22 mouse cellular contexts compared by ENCODE assay signal in the genomic region with DNA sequence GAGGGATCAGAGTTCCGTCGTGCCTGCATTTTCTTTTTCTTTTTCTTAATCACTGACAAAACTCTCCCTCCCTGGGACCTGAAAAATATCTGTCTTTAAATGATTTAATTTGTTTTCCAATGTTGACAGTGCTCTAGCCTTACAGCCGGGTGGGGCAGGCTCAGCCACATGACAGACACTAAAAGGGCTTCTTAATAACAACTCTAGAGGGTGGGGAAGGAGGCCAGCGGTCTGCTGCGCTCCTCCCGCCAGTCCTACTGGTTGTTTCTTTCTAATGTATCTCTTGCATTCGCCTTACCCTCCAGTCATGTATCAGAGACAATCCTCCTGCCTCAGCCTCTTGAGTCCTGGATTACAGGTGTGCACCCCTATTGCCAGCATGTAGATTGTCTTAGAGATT. TPM values are rescaled to one million over a fixed set of nuclear protein-coding genes. Genes with fewer than 3 reads are reported as not detected.
A peak's percentile ranks its signal among the peaks of the same experiment; 100 is the strongest.
DNase-seq lines count a peak whose midpoint lies in the region; ATAC-seq and TF ChIP-seq lines count a peak whose summit lies in the region.
"Had no signal": no experiment of that assay in that cellular context is flagged by ENCODE, and none has a peak within 500 bp of the region (broad histone marks: within the 10 kb centered on the region; RNA-seq: fewer than 3 reads in every experiment).

No protein-coding gene starts in this region.

- H3K4me3 ChIP-seq in forebrain, embryonic 11.5 days (ENCODE audit: low read depth, low read length), result no peak overlapping the region
- no peak overlapping the region for H3K4me3 ChIP-seq in forebrain, embryonic 13.5 days
- H3K4me3 ChIP-seq in heart, embryonic 12.5 days, result no peak overlapping the region
- no peak overlapping the region for H3K4me3 ChIP-seq in intestine, embryonic 15.5 days (replicated peaks)
- no peak overlapping the region for H3K4me3 ChIP-seq in intestine, embryonic 16.5 days (ENCODE audit: low read length)
- H3K4me3 ChIP-seq in liver, embryonic 11.5 days (ENCODE audit: low read depth, low read length), result no peak overlapping the region
- no peak overlapping the region for H3K4me3 ChIP-seq in liver, postnatal 0 days (ENCODE audit: low read depth, low read length)

- no peaks in the 10 kb centered on the region for H3K4me1 ChIP-seq in forebrain, embryonic 11.5 days (replicated peaks; ENCODE audit: control insufficient read depth, insufficient read depth, low read length)
- H3K4me1 ChIP-seq in forebrain, embryonic 13.5 days, result no peaks in the 10 kb centered on the region
- no peaks in the 10 kb centered on the region for H3K4me1 ChIP-seq in heart, embryonic 12.5 days (replicated peaks)
- H3K4me1 ChIP-seq in intestine, embryonic 15.5 days (replicated peaks), result 0 out of 2 replicates have a peak, but pooled peaks cover 3% of the 10 kb centered on the region
- no peaks in the 10 kb centered on the region for H3K4me1 ChIP-seq in intestine, embryonic 16.5 days (ENCODE audit: control insufficient read depth, insufficient read depth, low read length)
- H3K4me1 ChIP-seq in liver, embryonic 11.5 days (replicated peaks; ENCODE audit: control insufficient read depth, insufficient read depth, low read length), result no peaks in the 10 kb centered on the region
- H3K4me1 ChIP-seq in liver, postnatal 0 days (ENCODE audit: insufficient read depth), result no peaks in the 10 kb centered on the region

- DNase-seq in forebrain, embryonic 11.5 days (ENCODE audit: low spot score), result peak; percentile 14
- DNase-seq in heart, adult 11 months, result peak; percentile 81
- peak; percentile 24 for DNase-seq in liver, embryonic 11.5 days (ENCODE audit: low spot score)
- DNase-seq in liver, postnatal 0 days, result no peak
- DNase-seq: adrenal gland, adult 2 months; adrenal gland, adult 8-10 months; adrenal gland, postnatal 10 days; adrenal gland, postnatal 14 days; adrenal gland, postnatal 25 days; adrenal gland, postnatal 36 days; B cell, adult 2 months; cerebellum, adult 11 months; cerebellum, adult 11-12 months had no signal

- no peaks in the 10 kb centered on the region for H3K9me3 ChIP-seq in forebrain, embryonic 11.5 days (ENCODE audit: control insufficient read depth, low read length)
- no peaks in the 10 kb centered on the region for H3K9me3 ChIP-seq in forebrain, embryonic 13.5 days (replicated peaks)
- peaks cover 3% of the 10 kb centered on the region; the same call in 1 of the 2 replicates for H3K9me3 ChIP-seq in heart, embryonic 12.5 days (replicated peaks)
- H3K9me3 ChIP-seq in intestine, embryonic 15.5 days, result no peaks in the 10 kb centered on the region
- H3K9me3 ChIP-seq in intestine, embryonic 16.5 days (ENCODE audit: control insufficient read depth, low read length), result no peaks in the 10 kb centered on the region
- no peaks in the 10 kb centered on the region for H3K9me3 ChIP-seq in liver, embryonic 11.5 days (ENCODE audit: control insufficient read depth, low read length)
- H3K9me3 ChIP-seq in liver, postnatal 0 days (ENCODE audit: low read length), result no peaks in the 10 kb centered on the region
- H3K9me3 ChIP-seq: G1E had no signal

- WGBS in forebrain, embryonic 11.5 days, result 94% methylated on average over 7 of the region's 7 CpGs
- WGBS in forebrain, embryonic 13.5 days, result 94% methylated on average over 7 of the region's 7 CpGs
- 89% methylated on average over 7 of the region's 7 CpGs for WGBS in heart, embryonic 12.5 days
- 81% methylated on average over 7 of the region's 7 CpGs for WGBS in intestine, embryonic 15.5 days
- 82% methylated on average over 7 of the region's 7 CpGs for whole genome bisulfite sequencing in intestine, embryonic 16.5 days
- 85% methylated on average over 7 of the region's 7 CpGs for WGBS in liver, embryonic 11.5 days
- WGBS in liver, postnatal 0 days (ENCODE audit: insufficient replicate concordance), result 90% methylated on average over 7 of the region's 7 CpGs

- no peak for TF ChIP-seq CTCF in liver, postnatal 0 days (IDR thresholded peaks at IDR 0.05; ENCODE audit: low read depth)

- H3K4me2 ChIP-seq in forebrain, embryonic 11.5 days (ENCODE audit: low read depth, low read length, severe bottlenecking), result no peak overlapping the region
- H3K4me2 ChIP-seq in forebrain, embryonic 13.5 days, result no peak overlapping the region
- H3K4me2 ChIP-seq in heart, embryonic 12.5 days, result no peak overlapping the region
- H3K4me2 ChIP-seq in intestine, embryonic 15.5 days (replicated peaks), result no peak overlapping the region
- H3K4me2 ChIP-seq in intestine, embryonic 16.5 days (ENCODE audit: low read depth, low read length), result no peak overlapping the region
- H3K4me2 ChIP-seq in liver, embryonic 11.5 days, result no peak overlapping the region
- H3K4me2 ChIP-seq in liver, postnatal 0 days (ENCODE audit: low read depth, low read length), result no peak overlapping the region

- H3K9ac ChIP-seq in forebrain, embryonic 11.5 days (ENCODE audit: low read length), result no peak overlapping the region
- no peak overlapping the region for H3K9ac ChIP-seq in forebrain, embryonic 13.5 days
- H3K9ac ChIP-seq in heart, embryonic 12.5 days, result no peak overlapping the region
- no peak overlapping the region for H3K9ac ChIP-seq in intestine, embryonic 15.5 days
- no peak overlapping the region for H3K9ac ChIP-seq in intestine, embryonic 16.5 days (ENCODE audit: low read depth, low read length)
- H3K9ac ChIP-seq in liver, embryonic 11.5 days (ENCODE audit: low read depth, low read length), result no peak overlapping the region
- H3K9ac ChIP-seq in liver, postnatal 0 days (replicated peaks), result no peak overlapping the region

- no peak for TF ChIP-seq EP300 in liver, postnatal 0 days (IDR thresholded peaks at IDR 0.05; ENCODE audit: low read depth)

- ATAC-seq in forebrain, embryonic 11.5 days (replicated peaks; ENCODE audit: low FRiP score), result no peak
- no peak for ATAC-seq in forebrain, embryonic 13.5 days
- ATAC-seq in heart, embryonic 12.5 days (ENCODE audit: insufficient number of reproducible peaks, low FRiP score), result no peak
- peak; percentile 51; the same call in 1 of the 2 replicates for ATAC-seq in intestine, embryonic 15.5 days
- ATAC-seq in intestine, embryonic 16.5 days, result no peak
- ATAC-seq in liver, embryonic 11.5 days (replicated peaks; ENCODE audit: low FRiP score), result no peak
- ATAC-seq in liver, postnatal 0 days, result no peak
- ATAC-seq: activated CD4-positive, CD25-positive, alpha-beta regulatory T cell, adult 4 months; CD4-positive, CD25-positive, alpha-beta regulatory T cell, adult 4 months; Patski had no signal

- H3K27me3 ChIP-seq in forebrain, embryonic 11.5 days (ENCODE audit: control insufficient read depth, insufficient read depth, low read length), result no peaks in the 10 kb centered on the region
- no peaks in the 10 kb centered on the region for H3K27me3 ChIP-seq in forebrain, embryonic 13.5 days
- H3K27me3 ChIP-seq in heart, embryonic 12.5 days (replicated peaks), result no peaks in the 10 kb centered on the region
- no peaks in the 10 kb centered on the region for H3K27me3 ChIP-seq in intestine, embryonic 15.5 days (replicated peaks)
- H3K27me3 ChIP-seq in intestine, embryonic 16.5 days (replicated peaks; ENCODE audit: control insufficient read depth, insufficient read depth, low read length), result no peaks in the 10 kb centered on the region
- H3K27me3 ChIP-seq in liver, embryonic 11.5 days (replicated peaks; ENCODE audit: control insufficient read depth, insufficient read depth, low read length), result no peaks in the 10 kb centered on the region
- H3K27me3 ChIP-seq in liver, postnatal 0 days (ENCODE audit: insufficient read depth, low read length), result no peaks in the 10 kb centered on the region
- H3K27me3 ChIP-seq: CH12.LX, Patski had no signal

- H3K36me3 ChIP-seq in forebrain, embryonic 11.5 days (ENCODE audit: control insufficient read depth, insufficient read depth, low read length), result no peaks in the 10 kb centered on the region; the same call in 1 of the 2 replicates
- H3K36me3 ChIP-seq in forebrain, embryonic 13.5 days (ENCODE audit: poor library complexity, severe bottlenecking), result peaks cover 50% of the 10 kb centered on the region
- H3K36me3 ChIP-seq in heart, embryonic 12.5 days, result peaks cover 59% of the 10 kb centered on the region
- H3K36me3 ChIP-seq in intestine, embryonic 15.5 days, result peaks cover 19% of the 10 kb centered on the region
- peaks cover 20% of the 10 kb centered on the region for H3K36me3 ChIP-seq in intestine, embryonic 16.5 days (ENCODE audit: control insufficient read depth, insufficient read depth, low read length)
- peaks cover 28% of the 10 kb centered on the region; the same call in 1 of the 2 replicates for H3K36me3 ChIP-seq in liver, embryonic 11.5 days (ENCODE audit: control insufficient read depth, insufficient read depth, low read length)
- H3K36me3 ChIP-seq in liver, postnatal 0 days (replicated peaks; ENCODE audit: insufficient read depth, low read length), result peaks cover 35% of the 10 kb centered on the region

- H3K27ac ChIP-seq in forebrain, embryonic 11.5 days (ENCODE audit: low read depth, low read length), result no peak overlapping the region
- H3K27ac ChIP-seq in forebrain, embryonic 13.5 days, result no peak overlapping the region
- H3K27ac ChIP-seq in heart, embryonic 12.5 days (ENCODE audit: poor library complexity, severe bottlenecking), result no peak overlapping the region
- H3K27ac ChIP-seq in intestine, embryonic 15.5 days, result no peak overlapping the region
- no peak overlapping the region for H3K27ac ChIP-seq in intestine, embryonic 16.5 days (ENCODE audit: low read length)
- no peak overlapping the region for H3K27ac ChIP-seq in liver, embryonic 11.5 days (ENCODE audit: low read depth, low read length)
- H3K27ac ChIP-seq in liver, postnatal 0 days (ENCODE audit: low read depth), result no peak overlapping the region

RNA-seq across cellular contexts. Expression of gene Ercc4, which starts 34.4 kb away (rescaled TPM):
- polyA plus RNA-seq in forebrain, embryonic 11.5 days (2014; fragmentation: Nextera tagmentation; extraction: Ambion mirVana), result 16.0 and 18.0 TPM in 2 replicates
- 12.1 and 13.9 TPM in 2 replicates for polyA plus RNA-seq in forebrain, embryonic 13.5 days (2015; fragmentation: Nextera tagmentation; extraction: Ambion mirVana)
- 9.8 and 10.1 TPM in 2 replicates for polyA plus RNA-seq in heart, embryonic 12.5 days (2016; fragmentation: Nextera tagmentation; extraction: Ambion mirVana)
- polyA plus RNA-seq in intestine, embryonic 15.5 days (2015; fragmentation: Nextera tagmentation; extraction: Ambion mirVana), result 10.7 and 10.9 TPM in 2 replicates
- 9.1 and 10.5 TPM in 2 replicates for polyA plus RNA-seq in intestine, embryonic 16.5 days (2015; fragmentation: Nextera tagmentation; extraction: Ambion mirVana)
- 11.9 and 12.9 TPM in 2 replicates for polyA plus RNA-seq in liver, embryonic 11.5 days (2014; fragmentation: Nextera tagmentation; extraction: Ambion mirVana)
- polyA plus RNA-seq in liver, postnatal 0 days (2015; fragmentation: Nextera tagmentation; extraction: Ambion mirVana), result 2.6 and 3.2 TPM in 2 replicates
